Mouse (Mus musculus) lung, postnatal 0 days (tissue): Measurements from ENCODE around the gene Cpe. TPM values are rescaled to one million over a fixed set of nuclear protein-coding genes. Genes with fewer than 3 reads are reported as not detected.

Source experiments
- ATAC-seq: fragments of 200-750 bp; cut with Nextera tagmentation; 2 replicates; pipeline ENCODE4 v1.8.0; 2017; ENCODE audit warnings: moderate library complexity
- DNase-seq: peaks from one replicate; pipeline ENCODE4 v3.0.0-alpha.2; 2016; ENCODE audit warnings: low spot score
- H3K27ac ChIP-seq: fragments of 300-500 bp; sonication (generic); 2 replicates; pipeline ENCODE4 v1.5.1; 2014; ENCODE audit warnings: antibody characterized with exemption, mild to moderate bottlenecking, low read length, mixed read lengths
- H3K27me3 ChIP-seq: fragments of 300-500 bp; sonication (generic); replicated peaks from 2 replicates; pipeline ENCODE4 v1.6.1; 2014; ENCODE audit warnings: low read length, mixed read lengths; ENCODE audit not compliant: insufficient read depth
- H3K36me3 ChIP-seq: fragments of 300-500 bp; sonication (generic); 2 replicates; pipeline ENCODE4 v1.6.1; 2014; ENCODE audit warnings: low read length, mixed read lengths; ENCODE audit not compliant: insufficient read depth
- H3K4me1 ChIP-seq: fragments of 300-500 bp; sonication (generic); 2 replicates; pipeline ENCODE4 v1.6.1; 2014; ENCODE audit warnings: antibody characterized with exemption, low read depth, low read length, mixed read lengths; ENCODE audit not compliant: insufficient read depth
- H3K4me2 ChIP-seq: fragments of 300-500 bp; sonication (generic); replicated peaks from 2 replicates; pipeline ENCODE4 v1.6.1; 2014; ENCODE audit warnings: low read depth, mild to moderate bottlenecking, low read length, moderate library complexity, mixed read lengths
- H3K4me3 ChIP-seq: fragments of 300-500 bp; sonication (generic); 2 replicates; pipeline ENCODE4 v1.5.1; 2014; ENCODE audit warnings: low read depth, low read length
- H3K9ac ChIP-seq: fragments of 300-500 bp; sonication (generic); replicated peaks from 2 replicates; pipeline ENCODE4 v1.6.1; 2014; ENCODE audit warnings: low read depth, mild to moderate bottlenecking
- H3K9me3 ChIP-seq: fragments of 300-500 bp; sonication (generic); 2 replicates; pipeline ENCODE4 v1.6.1; 2016; ENCODE audit warnings: low read length, mixed read lengths
- CTCF ChIP-seq: IDR thresholded peaks from 2 replicates; pipeline ENCODE4 v1.5.1; 2016; ENCODE audit warnings: antibody characterized with exemption, mild to moderate bottlenecking
- EP300 ChIP-seq: IDR thresholded peaks from 2 replicates; pipeline ENCODE4 v1.6.1; 2016; ENCODE audit warnings: antibody characterized with exemption, mild to moderate bottlenecking, control low read depth
- WGBS: fragments of 180-500 bp; shearing (Covaris S2); extraction: QIAGEN DNeasy Blood & Tissue Kit; methylation state at CpG from one replicate; pipeline ENCODE4 v1.1.7; 2014; 5-methylcytosine and 5-hydroxymethylcytosine counted together
- polyA plus RNA-seq: library from polyadenylated mRNA; unstranded; fragments of >200 nt; fragmentation: Nextera tagmentation; extraction: Ambion mirVana; gene quantifications from 2 replicates; pipeline ENCODE4 v1.2.1, GENCODE M21; 2015

Gene Cpe
- polyA plus RNA-seq, 1 experiment from 2014 or later: 35.3 TPM

DNA sequence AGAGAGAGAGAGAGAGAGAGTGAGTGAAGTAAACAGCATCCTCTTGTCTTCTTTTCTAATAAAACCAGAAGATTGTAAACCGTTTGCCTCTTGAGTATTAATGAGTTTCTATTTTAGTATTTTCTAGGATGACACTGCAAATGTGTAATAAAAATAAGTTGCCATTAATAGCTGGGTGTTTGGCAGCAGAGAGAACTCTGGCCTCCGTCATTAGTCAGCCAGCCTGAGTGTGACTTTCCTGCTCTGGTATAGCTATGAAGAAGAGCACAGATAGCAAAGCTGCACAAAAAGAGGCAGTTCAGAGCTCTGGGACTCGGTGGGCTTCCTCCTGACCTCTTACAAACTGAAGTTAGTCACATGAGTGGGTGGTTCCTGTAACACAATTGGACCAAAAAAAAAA lies 27.3 kb downstream of the Cpe start:
- Histone ChIP-seq H3K4me3 (no peak overlapping the region), H3K27me3 (no peaks in the 10 kb centered on the region), H3K4me1 (no peaks in the 10 kb centered on the region), H3K36me3 (no peaks in the 10 kb centered on the region), H3K4me2 (no peak overlapping the region), H3K27ac (no peak overlapping the region), H3K9me3 (no peaks in the 10 kb centered on the region), H3K9ac (no peak overlapping the region)
- TF ChIP-seq CTCF (no peak), EP300 (no peak)
- DNase-seq (no peak), ATAC-seq (no peak)
- WGBS: 54% methylated on average over 3 of the region's 3 CpGs

DNA sequence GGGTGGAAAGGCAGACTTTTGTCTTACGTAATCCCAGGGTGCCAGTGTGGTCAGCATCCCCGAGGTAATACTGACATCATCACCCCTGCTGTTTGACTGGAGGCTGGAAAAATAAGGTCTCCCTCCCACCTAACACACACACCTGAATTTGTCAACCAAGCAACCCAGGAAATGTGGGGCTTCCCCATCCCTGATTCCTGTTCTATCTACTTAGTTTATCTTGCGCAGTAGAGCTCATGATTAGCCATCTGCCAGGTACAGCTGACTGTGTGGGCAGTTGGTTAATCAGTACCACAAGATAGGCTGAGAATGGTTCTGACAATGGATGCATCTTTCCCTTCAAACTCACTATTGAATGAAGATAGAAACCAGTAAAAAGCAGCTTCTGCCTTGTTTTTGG lies 28.0 kb downstream of the Cpe start:
- WGBS: 71% methylated on average over 3 of the region's 3 CpGs
- Histone ChIP-seq H3K36me3 (no peaks in the 10 kb centered on the region), H3K9ac (no peak overlapping the region), H3K27ac (no peak overlapping the region), H3K4me3 (no peak overlapping the region), H3K4me2 (no peak overlapping the region), H3K4me1 (no peaks in the 10 kb centered on the region), H3K27me3 (no peaks in the 10 kb centered on the region), H3K9me3 (no peaks in the 10 kb centered on the region)
- ATAC-seq (no peak), DNase-seq (no peak)
- no peak for TF ChIP-seq EP300
- no peak for TF ChIP-seq CTCF

DNA sequence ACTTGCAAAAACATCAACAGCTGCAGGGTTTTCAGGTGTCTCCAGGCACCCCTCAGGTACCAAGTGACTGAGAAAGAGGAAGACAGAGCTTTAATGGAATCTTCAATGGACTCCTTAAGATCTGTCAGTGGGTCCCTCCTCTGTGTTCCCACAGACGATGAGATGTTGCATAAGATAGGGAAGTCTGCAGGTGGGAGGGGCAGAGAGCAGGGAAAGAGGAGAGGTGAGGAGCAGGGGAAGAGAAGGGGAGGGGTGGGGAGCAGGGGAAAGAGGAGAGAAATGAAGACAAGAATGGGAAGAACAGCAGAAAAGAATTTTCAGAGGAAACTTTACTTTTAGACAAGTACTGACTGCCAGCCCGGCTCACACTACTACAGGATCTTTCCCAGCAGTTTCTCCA lies 28.5 kb downstream of the Cpe start:
- H3K9ac ChIP-seq: no peak overlapping the region
- DNase-seq: no peak
- no peaks in the 10 kb centered on the region for H3K27me3 ChIP-seq
- no peak overlapping the region for H3K4me3 ChIP-seq
- ATAC-seq: no peak
- TF ChIP-seq CTCF (no peak), EP300 (no peak)
- no peaks in the 10 kb centered on the region for H3K9me3 ChIP-seq
- no peak overlapping the region for H3K4me2 ChIP-seq
- no peaks in the 10 kb centered on the region for H3K36me3 ChIP-seq
- WGBS: 46% methylated on average over 2 of the region's 2 CpGs
- no peak overlapping the region for H3K27ac ChIP-seq
- H3K4me1 ChIP-seq: no peaks in the 10 kb centered on the region

DNA sequence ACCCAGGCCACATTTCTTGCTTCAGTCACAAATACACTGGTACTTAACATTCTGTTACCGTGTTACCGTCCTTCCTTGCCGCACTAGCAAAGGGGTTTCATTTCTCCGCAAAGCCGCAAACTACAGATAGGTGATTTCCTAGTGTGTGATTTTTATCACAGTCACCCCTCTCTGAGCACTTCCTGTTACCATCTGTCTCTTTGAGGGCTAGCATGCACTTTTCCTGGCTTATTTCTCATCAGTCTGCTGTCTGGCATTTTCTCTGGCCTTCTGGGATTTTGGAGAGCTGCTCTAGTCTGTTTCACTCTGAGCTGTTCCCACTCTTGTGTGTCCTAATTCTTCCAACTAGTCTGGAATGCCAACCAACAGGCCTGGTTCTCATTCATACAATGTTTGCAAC lies 33.8 kb downstream of the Cpe start:
- Histone ChIP-seq H3K4me1 (no peaks in the 10 kb centered on the region), H3K4me3 (no peak overlapping the region), H3K9ac (no peak overlapping the region), H3K27me3 (no peaks in the 10 kb centered on the region), H3K27ac (no peak overlapping the region), H3K9me3 (no peaks in the 10 kb centered on the region), H3K36me3 (no peaks in the 10 kb centered on the region), H3K4me2 (no peak overlapping the region)
- TF ChIP-seq EP300: no peak
- no peak for TF ChIP-seq CTCF
- ATAC-seq (no peak), DNase-seq (no peak)
- WGBS: 80% methylated on average over 5 of the region's 5 CpGs

DNA sequence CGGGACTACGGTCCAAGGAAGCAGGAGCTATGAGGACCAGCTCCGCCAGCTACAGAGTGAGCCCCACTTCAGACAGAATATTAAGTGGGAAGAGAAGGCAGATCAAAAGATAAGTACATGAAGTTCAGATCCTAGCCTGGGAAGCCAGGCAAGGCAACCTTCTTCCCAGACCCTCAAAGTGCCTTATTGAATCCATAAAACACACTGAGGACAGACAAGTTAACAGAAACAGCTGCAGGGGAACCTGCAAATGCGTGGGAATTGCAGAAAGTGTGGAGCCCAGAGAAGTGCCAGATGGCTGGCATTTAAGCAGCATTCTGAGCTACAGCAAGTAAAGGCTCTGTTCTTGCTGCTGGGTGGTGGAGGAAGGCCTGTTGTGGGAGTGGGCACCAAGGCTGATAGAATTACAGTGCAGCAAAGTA lies 34.9 kb downstream of the Cpe start:
- no peaks in the 10 kb centered on the region for H3K36me3 ChIP-seq
- H3K4me3 ChIP-seq: no peak overlapping the region
- ATAC-seq (no peak), DNase-seq (no peak)
- H3K9me3 ChIP-seq: no peaks in the 10 kb centered on the region
- no peak overlapping the region for H3K9ac ChIP-seq
- H3K27me3 ChIP-seq: no peaks in the 10 kb centered on the region
- TF ChIP-seq CTCF (no peak), EP300 (no peak)
- no peak overlapping the region for H3K27ac ChIP-seq
- no peaks in the 10 kb centered on the region for H3K4me1 ChIP-seq
- H3K4me2 ChIP-seq: no peak overlapping the region
- WGBS: 85% methylated on average over 4 of the region's 4 CpGs

DNA sequence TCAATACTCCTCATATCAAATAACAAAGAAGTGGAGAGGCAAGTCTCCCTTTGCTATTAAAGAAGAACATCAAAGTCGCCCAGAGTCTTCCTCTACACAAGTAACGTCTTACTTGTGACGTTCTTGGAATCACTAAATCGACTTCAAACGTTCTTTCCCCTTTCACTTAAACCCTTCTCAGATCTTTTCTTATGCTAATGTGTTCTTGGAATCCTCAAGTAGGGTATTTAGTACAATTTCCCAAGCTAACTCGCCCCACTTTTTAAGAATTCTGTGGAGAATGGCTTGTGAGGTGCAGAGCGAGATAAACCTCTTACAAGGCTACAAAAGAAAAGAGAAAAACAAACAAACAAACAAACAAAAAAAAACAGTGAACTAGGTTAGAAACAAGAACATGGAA lies 35.3 kb downstream of the Cpe start:
- Histone ChIP-seq H3K4me3 (no peak overlapping the region), H3K27ac (no peak overlapping the region), H3K36me3 (no peaks in the 10 kb centered on the region), H3K4me2 (no peak overlapping the region), H3K9me3 (no peaks in the 10 kb centered on the region), H3K9ac (no peak overlapping the region), H3K27me3 (no peaks in the 10 kb centered on the region), H3K4me1 (no peaks in the 10 kb centered on the region)
- no peak for ATAC-seq
- 45% methylated on average over 7 of the region's 7 CpGs for WGBS
- TF ChIP-seq CTCF: no peak
- TF ChIP-seq EP300: no peak
- no peak for DNase-seq

DNA sequence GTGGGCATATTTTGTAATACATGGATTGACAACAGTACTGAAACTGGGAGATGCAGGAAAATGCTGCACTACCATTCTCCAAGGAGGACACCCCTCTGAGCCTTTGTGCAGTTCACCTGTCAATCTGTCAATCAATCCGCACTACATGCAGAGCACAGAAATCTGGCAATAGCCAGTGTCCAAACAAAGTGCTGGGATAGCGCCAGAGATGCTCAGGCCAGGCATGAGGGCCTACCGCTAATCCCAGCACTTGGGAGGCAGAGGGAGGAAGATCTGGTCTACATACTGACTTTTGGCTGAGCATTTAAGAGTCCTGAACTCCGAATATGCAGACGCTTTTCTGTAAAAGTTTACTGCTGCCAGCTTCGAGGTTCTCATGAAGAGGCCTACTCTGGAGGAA lies 37.0 kb downstream of the Cpe start:
- H3K4me1 ChIP-seq: no peaks in the 10 kb centered on the region
- H3K4me2 ChIP-seq: no peak overlapping the region
- WGBS: 86% methylated on average over 6 of the region's 6 CpGs
- TF ChIP-seq EP300 (no peak), CTCF (no peak)
- DNase-seq (no peak), ATAC-seq (no peak)
- H3K27ac ChIP-seq: no peak overlapping the region
- H3K27me3 ChIP-seq: no peaks in the 10 kb centered on the region
- H3K9me3 ChIP-seq: no peaks in the 10 kb centered on the region
- no peak overlapping the region for H3K4me3 ChIP-seq
- H3K36me3 ChIP-seq: no peaks in the 10 kb centered on the region
- H3K9ac ChIP-seq: no peak overlapping the region
